Mouse (Mus musculus) megakaryocyte, embryonic 14.5 days (primary cell): ENCODE data around the gene Col4a2. TPM values are rescaled to one million over a fixed set of nuclear protein-coding genes. Genes with fewer than 3 reads are reported as not detected.

Experiments used
- H3K27me3 ChIP-seq: replicated peaks from 2 replicates; pipeline ENCODE3; 2012; ENCODE audit warnings: inconsistent platforms
- H3K36me3 ChIP-seq: replicated peaks from 2 replicates; pipeline ENCODE3; 2012; ENCODE audit warnings: low read length, inconsistent platforms, mixed read lengths
- H3K4me1 ChIP-seq: 2 replicates; pipeline ENCODE4 v1.6.1; 2012; ENCODE audit warnings: inconsistent platforms
- H3K4me3 ChIP-seq: replicated peaks from 2 replicates; pipeline ENCODE3; 2012; ENCODE audit warnings: moderate library complexity, mild to moderate bottlenecking, inconsistent platforms
- H3K9me3 ChIP-seq: 2 replicates; pipeline ENCODE4 v1.6.1; 2012; ENCODE audit warnings: inconsistent platforms
- FLI1 ChIP-seq: IDR thresholded peaks from 2 replicates; pipeline ENCODE4 v1.6.1; 2012; ENCODE audit warnings: low read length, inconsistent platforms, mixed read lengths
- GATA1 ChIP-seq: IDR thresholded peaks from 3 replicates; pipeline ENCODE4 v1.6.1; 2012; ENCODE audit warnings: mixed read lengths, low read length, inconsistent platforms, borderline replicate concordance
- polyA plus RNA-seq: library from polyadenylated mRNA; stranded (reverse); fragments of >175 nt; gene quantifications from 2 replicates; pipeline ENCODE4 v1.2.3, GENCODE M21; 2012; ENCODE audit warnings: low replicate concordance; ENCODE audit not compliant: insufficient read depth

The Col4a2 gene
- polyA plus RNA-seq, 1 experiment, result 1.0 TPM

DNA sequence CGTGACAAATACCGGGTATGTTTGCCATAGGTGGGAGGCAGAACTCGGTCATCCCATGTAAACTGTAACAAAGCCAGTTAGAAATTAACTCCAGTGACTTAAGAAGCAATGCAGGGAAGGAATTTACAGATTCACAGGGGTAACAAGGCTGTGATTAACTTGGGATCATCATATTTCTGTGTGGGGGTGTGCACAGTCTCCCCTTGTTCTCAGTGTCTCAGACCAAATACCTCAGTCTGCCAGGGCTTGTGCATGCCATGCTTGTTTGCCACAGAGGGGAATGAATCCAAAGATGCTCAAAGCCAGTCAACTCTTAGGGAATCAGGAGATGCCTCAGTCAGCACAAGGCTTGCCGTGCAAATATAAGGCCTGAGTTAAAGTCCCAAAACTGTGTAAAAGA is 89.6 kb downstream of the Col4a2 start:
- TF ChIP-seq GATA1, result no peak
- TF ChIP-seq FLI1, result no peak
- Histone ChIP-seq H3K36me3 (no peaks in the 10 kb centered on the region), H3K9me3 (no peaks in the 10 kb centered on the region), H3K4me3 (no peak overlapping the region), H3K4me1 (no peaks in the 10 kb centered on the region), H3K27me3 (peaks cover 71% of the 10 kb centered on the region)

GRCm38 (mm10) chr8:11403813-11404212 is 91.2 kb downstream of the Col4a2 start:
- Histone ChIP-seq H3K27me3 (peaks cover 66% of the 10 kb centered on the region), H3K36me3 (no peaks in the 10 kb centered on the region), H3K9me3 (no peaks in the 10 kb centered on the region), H3K4me1 (no peaks in the 10 kb centered on the region), H3K4me3 (no peak overlapping the region)
- no peak for TF ChIP-seq GATA1
- TF ChIP-seq FLI1, result no peak

- no peaks in the 10 kb centered on the region for H3K4me1 ChIP-seq
- no peak overlapping the region for H3K4me3 ChIP-seq
- TF ChIP-seq FLI1 (no peak), GATA1 (no peak)
- no peaks in the 10 kb centered on the region for H3K36me3 ChIP-seq
- H3K9me3 ChIP-seq, result no peaks in the 10 kb centered on the region
- H3K27me3 ChIP-seq, result peaks cover 69% of the 10 kb centered on the region
Measured at GRCm38 (mm10) chr8:11404614-11405013, 92.0 kb downstream of the Col4a2 start.

DNA sequence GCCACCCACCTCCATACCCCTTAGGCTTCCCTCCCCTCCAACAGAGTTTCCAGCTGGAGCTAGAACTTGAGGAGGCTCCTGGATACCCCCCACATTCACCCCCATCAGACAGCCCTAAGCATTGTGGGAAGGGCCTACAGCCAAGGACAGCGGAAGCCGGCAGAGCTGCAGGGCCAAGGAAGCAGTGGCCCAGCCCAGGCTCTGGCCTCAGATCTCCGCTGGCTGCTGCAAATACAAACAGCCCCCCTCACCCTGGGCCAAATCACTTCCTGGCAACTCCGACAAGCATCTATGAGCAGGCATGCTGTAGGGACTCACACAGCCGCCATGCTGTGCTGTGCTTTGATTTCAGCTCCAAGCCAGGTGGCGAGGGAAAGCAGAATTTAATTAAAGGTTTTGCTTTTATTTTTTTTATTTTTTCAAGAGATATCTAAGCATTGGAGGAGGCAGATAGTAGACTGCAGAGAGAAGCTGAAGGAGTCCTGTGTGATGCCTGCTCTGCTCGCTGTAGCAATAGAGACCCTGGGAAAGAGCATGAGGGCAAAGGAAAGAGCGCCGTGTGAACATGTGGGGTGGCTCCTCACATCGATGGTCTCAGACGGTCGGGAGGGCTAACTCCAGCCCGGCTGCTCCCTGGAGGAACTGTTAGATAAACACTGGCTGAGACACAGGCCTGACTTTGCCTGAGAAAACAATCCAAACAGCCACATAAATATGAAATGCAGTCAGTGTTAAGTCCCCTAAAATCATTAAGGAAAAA is 93.3 kb downstream of the Col4a2 start:
- no peaks in the 10 kb centered on the region for H3K36me3 ChIP-seq
- H3K9me3 ChIP-seq, result no peaks in the 10 kb centered on the region
- H3K27me3 ChIP-seq, result peaks cover 63% of the 10 kb centered on the region
- no peaks in the 10 kb centered on the region; the same call in 1 of the 2 replicates for H3K4me1 ChIP-seq
- TF ChIP-seq FLI1 (no peak), GATA1 (no peak)
- H3K4me3 ChIP-seq, result no peak overlapping the region

GRCm38 (mm10) chr8:11411504-11412124 is 99.0 kb downstream of the Col4a2 start:
- Histone ChIP-seq H3K36me3 (no peaks in the 10 kb centered on the region), H3K9me3 (no peaks in the 10 kb centered on the region), H3K4me1 (peaks cover 28% of the 10 kb centered on the region), H3K4me3 (no peak overlapping the region), H3K27me3 (peaks cover 40% of the 10 kb centered on the region)
- TF ChIP-seq FLI1 (no peak), GATA1 (no peak)

DNA sequence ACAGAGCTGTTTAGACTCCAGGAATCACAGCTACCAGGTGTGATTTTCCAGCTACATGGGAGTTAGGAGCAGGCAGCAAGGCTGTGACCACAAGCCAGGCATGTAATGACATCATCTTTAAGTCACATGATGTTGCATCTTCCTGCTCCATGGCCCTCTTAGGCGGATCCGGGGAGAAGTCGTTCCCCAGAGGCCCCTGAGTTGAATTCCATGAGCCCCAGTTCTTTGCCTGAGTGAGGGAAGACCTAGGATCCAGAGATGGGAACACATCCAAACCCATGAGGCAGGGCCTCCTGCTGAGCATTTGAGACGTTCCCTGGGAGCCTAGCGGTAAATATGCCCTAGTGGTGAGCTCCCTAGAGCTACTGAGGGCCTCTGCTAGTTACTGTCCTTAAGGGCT is 99.8 kb downstream of the Col4a2 start:
- H3K27me3 ChIP-seq, result peaks cover 35% of the 10 kb centered on the region
- no peak overlapping the region for H3K4me3 ChIP-seq
- TF ChIP-seq GATA1 (no peak), FLI1 (no peak)

DNA sequence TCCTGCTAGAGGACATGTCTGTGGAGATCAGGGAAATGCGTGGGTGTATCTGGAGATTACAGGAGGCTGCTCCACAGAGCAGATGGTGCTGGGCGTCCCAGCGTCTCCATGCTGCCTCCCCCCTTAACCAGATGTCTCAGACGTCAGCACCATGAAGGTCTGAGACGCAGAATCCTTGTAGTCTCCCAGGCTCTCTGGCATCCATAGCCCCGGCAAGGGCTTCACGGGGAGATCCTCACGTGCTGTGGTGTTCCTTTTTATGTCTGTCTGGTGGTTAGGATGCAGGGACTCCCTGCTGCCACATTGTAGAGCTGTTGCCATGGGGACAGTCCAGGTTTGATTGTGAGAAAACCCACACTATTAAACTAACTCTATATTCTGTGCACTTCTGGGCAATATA is 101.7 kb downstream of the Col4a2 start:
- H3K27me3 ChIP-seq, result peaks cover 39% of the 10 kb centered on the region
- no peaks in the 10 kb centered on the region for H3K9me3 ChIP-seq
- no peaks in the 10 kb centered on the region for H3K36me3 ChIP-seq
- H3K4me3 ChIP-seq, result no peak overlapping the region
- peaks cover 28% of the 10 kb centered on the region for H3K4me1 ChIP-seq
- TF ChIP-seq GATA1 (no peak), FLI1 (no peak)

More for the DNA sequence above, 99.8 kb downstream of the Col4a2 start:
- Histone ChIP-seq H3K9me3 (no peaks in the 10 kb centered on the region), H3K4me1 (peaks cover 28% of the 10 kb centered on the region), H3K36me3 (no peaks in the 10 kb centered on the region)

DNA sequence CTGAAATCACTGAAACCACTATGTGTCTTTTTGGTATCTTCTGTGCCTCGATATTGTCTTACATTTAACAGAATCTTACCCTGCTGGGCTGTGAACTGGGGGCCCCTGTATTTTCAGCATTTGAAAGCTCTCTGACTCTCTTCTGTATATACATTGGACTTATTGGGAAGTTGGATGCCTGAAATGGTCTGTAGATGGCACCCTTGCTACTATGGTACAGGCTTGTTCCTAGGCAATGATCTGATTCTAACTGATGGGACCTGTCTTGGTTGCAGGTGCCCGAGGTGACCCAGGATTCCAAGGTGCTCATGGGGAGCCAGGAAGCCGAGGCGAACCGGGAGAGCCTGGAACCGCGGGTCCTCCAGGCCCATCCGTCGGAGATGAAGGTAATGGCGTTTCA is 102.5 kb downstream of the Col4a2 start:
- TF ChIP-seq GATA1, result no peak
- TF ChIP-seq FLI1, result no peak
- no peaks in the 10 kb centered on the region for H3K36me3 ChIP-seq
- H3K9me3 ChIP-seq, result no peaks in the 10 kb centered on the region
- H3K4me1 ChIP-seq, result peaks cover 28% of the 10 kb centered on the region
- peaks cover 38% of the 10 kb centered on the region for H3K27me3 ChIP-seq
- no peak overlapping the region for H3K4me3 ChIP-seq

- Histone ChIP-seq H3K9me3 (no peaks in the 10 kb centered on the region), H3K4me1 (peaks cover 18% of the 10 kb centered on the region), H3K4me3 (no peak overlapping the region), H3K27me3 (peaks cover 35% of the 10 kb centered on the region), H3K36me3 (no peaks in the 10 kb centered on the region)
- no peak for TF ChIP-seq GATA1
- no peak for TF ChIP-seq FLI1
Measured at GRCm38 (mm10) chr8:11417762-11418161, 105.2 kb downstream of the Col4a2 start.

GRCm38 (mm10) chr8:11419232-11419631 is 106.6 kb downstream of the Col4a2 start:
- no peak for TF ChIP-seq FLI1
- TF ChIP-seq GATA1, result no peak
- Histone ChIP-seq H3K27me3 (peaks cover 39% of the 10 kb centered on the region), H3K4me3 (no peak overlapping the region), H3K9me3 (no peaks in the 10 kb centered on the region), H3K4me1 (peaks cover 7% of the 10 kb centered on the region), H3K36me3 (no peaks in the 10 kb centered on the region)

DNA sequence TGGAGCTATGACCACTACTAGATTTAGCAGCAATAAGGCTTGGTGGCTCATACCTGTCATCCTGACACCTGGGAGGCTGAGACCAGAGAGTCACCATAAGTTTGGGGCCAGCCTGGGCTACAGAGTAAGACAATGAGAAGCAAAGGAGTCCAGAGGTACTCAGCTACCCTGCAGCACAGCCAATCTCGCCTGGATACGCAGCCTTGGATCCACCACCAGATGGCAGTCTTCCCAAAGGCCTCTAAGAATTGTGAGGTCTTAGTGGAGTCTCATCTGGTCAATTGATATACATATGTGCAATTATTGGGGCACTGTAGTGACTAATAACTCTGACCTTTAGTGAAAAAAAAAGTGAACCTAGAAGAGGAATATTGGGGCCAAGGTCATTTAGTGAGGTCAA is 107.0 kb downstream of the Col4a2 start:
- TF ChIP-seq FLI1, result no peak
- no peaks in the 10 kb centered on the region for H3K36me3 ChIP-seq
- peaks cover 3% of the 10 kb centered on the region for H3K4me1 ChIP-seq
- peaks cover 41% of the 10 kb centered on the region for H3K27me3 ChIP-seq
- H3K9me3 ChIP-seq, result no peaks in the 10 kb centered on the region
- H3K4me3 ChIP-seq, result no peak overlapping the region
